Mouse (Mus musculus) T-cell, adult 66 days (primary cell): ENCODE results near the gene Emb. TPM values are rescaled to one million over a fixed set of nuclear protein-coding genes. Genes with fewer than 3 reads are reported as not detected.

ENCODE experiments used
- total RNA-seq, 2 experiments: library from RNA; stranded (reverse); gene quantifications; 3 replicates in 1 of 2; 4 replicates in 1 of 2; pipeline ENCODE4 v1.2.4; 2023

Gene Emb
- 100 to 1,000 TPM; 336 to 361 TPM for total RNA-seq

DNA sequence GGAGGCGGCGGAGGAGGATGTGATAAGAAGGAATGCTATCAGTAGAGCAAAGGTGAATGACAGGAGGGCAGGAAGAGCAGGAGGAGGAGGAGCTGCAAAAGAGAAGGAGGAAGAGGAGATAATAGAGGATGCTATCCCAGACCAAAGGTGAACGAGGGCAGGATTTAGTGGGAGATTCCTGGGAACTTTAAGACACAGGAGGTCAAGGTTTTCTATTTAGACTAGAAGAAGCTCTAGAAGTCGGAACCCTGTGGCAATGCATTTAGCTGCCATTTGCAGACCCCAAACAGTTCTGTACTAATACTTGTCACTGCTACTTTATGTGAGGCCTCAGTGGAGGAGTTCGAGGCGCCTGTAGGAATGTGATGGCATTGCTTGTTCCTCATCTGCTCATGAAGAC, at the start of gene Emb:
Gene Emb (plus strand): TSS at position 301 of the 400 bp plus-strand sequence.

GRCm38 (mm10) chr13:117220501-117221321, 12.4 kb downstream of the Emb start, which contains the start of gene Gm17509:
Gm17509 (minus strand) TSS chr13:117221075.

Other genes starting within 250 kb of the Emb start
- 10 to 100 TPM; 74.4 to 75.8 TPM for gene Parp8, start 183.0 kb upstream of the Emb start, total RNA-seq
- 1 to 10 TPM; 1.8 to 2.4 TPM for gene Gm17509, start 12.5 kb downstream of the Emb start, total RNA-seq